Mouse (Mus musculus) thymus, adult 2 months (tissue): ENCODE measurements around the gene Col2a1. TPM values are rescaled to one million over a fixed set of nuclear protein-coding genes. Genes with fewer than 3 reads are reported as not detected.

ENCODE experiments used
- DNase-seq: peaks from one replicate; pipeline ENCODE4 v3.0.0; 2021
- H3K27ac ChIP-seq: fragments of 200-500 bp; 2 replicates; pipeline ENCODE4 v1.5.1; 2012; ENCODE audit warnings: low read length, control low read depth; ENCODE audit not compliant: control insufficient read depth, insufficient read depth
- H3K27me3 ChIP-seq: fragments of 200-500 bp; 2 replicates; pipeline ENCODE4 v1.6.1; 2012; ENCODE audit warnings: mild to moderate bottlenecking, low read length, moderate library complexity, mixed read lengths; ENCODE audit not compliant: control insufficient read depth, insufficient read depth
- H3K36me3 ChIP-seq: fragments of 200-500 bp; 2 replicates; pipeline ENCODE4 v1.6.1; 2012; ENCODE audit warnings: mild to moderate bottlenecking, low read length, moderate library complexity; ENCODE audit not compliant: control insufficient read depth, insufficient read depth
- H3K4me1 ChIP-seq: fragments of 200-500 bp; replicated peaks from 2 replicates; pipeline ENCODE4 v1.6.1; 2012; ENCODE audit warnings: low read length; ENCODE audit not compliant: control insufficient read depth, insufficient read depth
- H3K4me3 ChIP-seq: fragments of 200-500 bp; 2 replicates; pipeline ENCODE4 v1.5.1; 2012; ENCODE audit warnings: mild to moderate bottlenecking, low read length, control low read depth, moderate library complexity; ENCODE audit not compliant: control insufficient read depth, insufficient read depth
- CTCF ChIP-seq: fragments of 200-500 bp; IDR thresholded peaks from 2 replicates; pipeline ENCODE4 v1.5.1; 2012; ENCODE audit warnings: mild to moderate bottlenecking, control low read depth, low read length, moderate library complexity, borderline replicate concordance; ENCODE audit not compliant: control insufficient read depth, poor library complexity, insufficient read depth; ENCODE audit errors: extremely low read depth
- POLR2A ChIP-seq: fragments of 200-500 bp; IDR thresholded peaks from 2 replicates; pipeline ENCODE4 v1.6.1; 2012; ENCODE audit warnings: mild to moderate bottlenecking, low read length, control low read depth, moderate library complexity; ENCODE audit not compliant: control insufficient read depth, poor library complexity, insufficient read depth; ENCODE audit errors: extremely low read depth
- whole genome bisulfite sequencing: fragments of 180-500 bp; shearing (Covaris S2); methylation state at CpG from one replicate; pipeline ENCODE4 v1.1.7; 2018; 5-methylcytosine and 5-hydroxymethylcytosine counted together
- polyA plus RNA-seq: library from polyadenylated mRNA; depleted of rRNA; stranded (reverse); fragments of >200 nt; gene quantifications from 2 replicates; pipeline ENCODE4 v1.2.3, GENCODE M21; 2012

Gene Col2a1
- polyA plus RNA-seq, 1 experiment, result 0.47 TPM

- Histone ChIP-seq H3K27ac (no peak overlapping the region), H3K36me3 (no peaks in the 10 kb centered on the region), H3K27me3 (peaks cover 32% of the 10 kb centered on the region), H3K4me1 (0 out of 2 replicates have a peak, but pooled peaks cover 2% of the 10 kb centered on the region), H3K4me3 (no peak overlapping the region)
- TF ChIP-seq POLR2A (no peak), CTCF (no peak)
- WGBS, result 7% methylated on average over 19 of the region's 19 CpGs
- DNase-seq, result no peak
Observed at GRCm38 (mm10) chr15:98004740-98005159, 255 bp upstream of the Col2a1 start.

GRCm38 (mm10) chr15:98002991-98003821, 1.3 kb downstream of the Col2a1 start:
- no peak overlapping the region for H3K4me3 ChIP-seq
- WGBS, result 4% methylated on average over 42 of the region's 42 CpGs
- H3K27ac ChIP-seq, result no peak overlapping the region
- peaks cover 43% of the 10 kb centered on the region for H3K27me3 ChIP-seq
- DNase-seq, result no peak
- 0 out of 2 replicates have a peak, but pooled peaks cover 2% of the 10 kb centered on the region for H3K4me1 ChIP-seq
- H3K36me3 ChIP-seq, result no peaks in the 10 kb centered on the region
- TF ChIP-seq POLR2A (no peak), CTCF (no peak)

- no peak overlapping the region for H3K4me3 ChIP-seq
- peaks cover 45% of the 10 kb centered on the region for H3K27me3 ChIP-seq
- H3K36me3 ChIP-seq, result no peaks in the 10 kb centered on the region
- 3% methylated on average over 42 of the region's 42 CpGs for WGBS
- 0 out of 2 replicates have a peak, but pooled peaks cover 2% of the 10 kb centered on the region for H3K4me1 ChIP-seq
- no peak overlapping the region for H3K27ac ChIP-seq
- DNase-seq, result no peak
- no peak for TF ChIP-seq POLR2A
- TF ChIP-seq CTCF, result no peak
Observed at GRCm38 (mm10) chr15:98002113-98002990, 2.1 kb downstream of the Col2a1 start.

- no peak for TF ChIP-seq CTCF
- TF ChIP-seq POLR2A, result no peak
- Histone ChIP-seq H3K27me3 (peaks cover 45% of the 10 kb centered on the region), H3K4me3 (no peak overlapping the region), H3K27ac (no peak overlapping the region), H3K4me1 (0 out of 2 replicates have a peak, but pooled peaks cover 2% of the 10 kb centered on the region), H3K36me3 (no peaks in the 10 kb centered on the region)
- 5% methylated on average over 37 of the region's 37 CpGs for WGBS
- DNase-seq, result no peak
Observed at GRCm38 (mm10) chr15:98001321-98002112, 3.0 kb downstream of the Col2a1 start.

GRCm38 (mm10) chr15:97999991-98000390, 4.5 kb downstream of the Col2a1 start:
- 20% methylated on average over 7 of the region's 7 CpGs for WGBS
- TF ChIP-seq POLR2A (no peak), CTCF (no peak)
- DNase-seq, result no peak
- H3K36me3 ChIP-seq, result no peaks in the 10 kb centered on the region
- H3K27me3 ChIP-seq, result peaks cover 37% of the 10 kb centered on the region
- no peak overlapping the region for H3K4me3 ChIP-seq
- no peak overlapping the region for H3K27ac ChIP-seq
- H3K4me1 ChIP-seq, result 0 out of 2 replicates have a peak, but pooled peaks cover 2% of the 10 kb centered on the region

- TF ChIP-seq POLR2A (no peak), CTCF (no peak)
- Histone ChIP-seq H3K4me3 (no peak overlapping the region), H3K36me3 (no peaks in the 10 kb centered on the region), H3K27me3 (peaks cover 32% of the 10 kb centered on the region), H3K4me1 (0 out of 2 replicates have a peak, but pooled peaks cover 2% of the 10 kb centered on the region), H3K27ac (no peak overlapping the region)
- DNase-seq, result no peak
- 22% methylated on average over 13 of the region's 13 CpGs for WGBS
Observed at GRCm38 (mm10) chr15:97999546-97999945, 4.9 kb downstream of the Col2a1 start.
